Mouse (Mus musculus) limb, embryonic 14.5 days (tissue): ENCODE measurements around the gene Agbl3. TPM values are rescaled to one million over a fixed set of nuclear protein-coding genes. Genes with fewer than 3 reads are reported as not detected.

Experiments
- ATAC-seq: fragments of 200-750 bp; cut with Nextera tagmentation; 2 replicates; pipeline ENCODE4 v1.8.0; 2017; ENCODE audit warnings: low read depth, moderate number of reproducible peaks, moderate TSS enrichment; ENCODE audit not compliant: low FRiP score
- DNase-seq: peaks from one replicate; pipeline ENCODE4 v3.0.0-alpha.2; 2015; ENCODE audit warnings: low spot score
- H3K27ac ChIP-seq: fragments of 300-500 bp; sonication (generic); replicated peaks from 2 replicates; pipeline ENCODE4 v1.5.1; 2014; ENCODE audit warnings: low read depth, mild to moderate bottlenecking, low read length, moderate library complexity, mixed read lengths
- H3K27me3 ChIP-seq: fragments of 300-500 bp; sonication (generic); 2 replicates; pipeline ENCODE4 v1.6.1; 2014; ENCODE audit warnings: low read length, mixed read lengths; ENCODE audit not compliant: control insufficient read depth, insufficient read depth
- H3K36me3 ChIP-seq: fragments of 300-500 bp; sonication (generic); 2 replicates; pipeline ENCODE4 v1.6.1; 2014; ENCODE audit warnings: mild to moderate bottlenecking, low read length, moderate library complexity, mixed read lengths; ENCODE audit not compliant: control insufficient read depth, insufficient read depth
- H3K4me1 ChIP-seq: fragments of 300-500 bp; sonication (generic); 2 replicates; pipeline ENCODE4 v1.6.1; 2014; ENCODE audit warnings: antibody characterized with exemption, low read length, mixed read lengths; ENCODE audit not compliant: control insufficient read depth, insufficient read depth
- H3K4me2 ChIP-seq: fragments of 300-500 bp; sonication (generic); replicated peaks from 2 replicates; pipeline ENCODE4 v1.6.1; 2014; ENCODE audit warnings: low read depth, mild to moderate bottlenecking, low read length, moderate library complexity; ENCODE audit not compliant: severe bottlenecking
- H3K4me3 ChIP-seq: fragments of 300-500 bp; sonication (generic); replicated peaks from 2 replicates; pipeline ENCODE4 v1.5.1; 2014; ENCODE audit warnings: low read length
- H3K9ac ChIP-seq: fragments of 300-500 bp; sonication (generic); 2 replicates; pipeline ENCODE4 v1.6.1; 2014; ENCODE audit warnings: mild to moderate bottlenecking, low read depth, low read length, moderate library complexity; ENCODE audit not compliant: severe bottlenecking
- H3K9me3 ChIP-seq: fragments of 300-500 bp; sonication (generic); 2 replicates; pipeline ENCODE4 v1.6.1; 2016; ENCODE audit warnings: low read length; ENCODE audit not compliant: control insufficient read depth
- POLR2A ChIP-seq: fragments of 200-500 bp; IDR thresholded peaks from 2 replicates; pipeline ENCODE4 v1.8.0; 2012; ENCODE audit warnings: inconsistent platforms, mild to moderate bottlenecking, moderate library complexity, borderline replicate concordance; ENCODE audit not compliant: insufficient read depth, insufficient read length; ENCODE audit errors: extremely low read depth
- WGBS: fragments of 180-500 bp; shearing (Covaris S2); extraction: QIAGEN DNeasy Blood & Tissue Kit; methylation state at CpG from one replicate; pipeline ENCODE4 v1.1.7; 2014; 5-methylcytosine and 5-hydroxymethylcytosine counted together
- polyA plus RNA-seq, 2 experiments: library from polyadenylated mRNA; depleted of rRNA in 1 of 2; stranded (reverse) in 1 of 2; unstranded in 1 of 2; fragments of >200 nt; fragmentation: Nextera tagmentation in 1 of 2; extraction: Ambion mirVana in 1 of 2; gene quantifications; 2 replicates each; pipeline versions ENCODE4 v1.2.1 to v1.2.3; 2012 to 2014

Gene Agbl3
- polyA plus RNA-seq, 2 experiments: 8.2 to 11.3 TPM

DNA sequence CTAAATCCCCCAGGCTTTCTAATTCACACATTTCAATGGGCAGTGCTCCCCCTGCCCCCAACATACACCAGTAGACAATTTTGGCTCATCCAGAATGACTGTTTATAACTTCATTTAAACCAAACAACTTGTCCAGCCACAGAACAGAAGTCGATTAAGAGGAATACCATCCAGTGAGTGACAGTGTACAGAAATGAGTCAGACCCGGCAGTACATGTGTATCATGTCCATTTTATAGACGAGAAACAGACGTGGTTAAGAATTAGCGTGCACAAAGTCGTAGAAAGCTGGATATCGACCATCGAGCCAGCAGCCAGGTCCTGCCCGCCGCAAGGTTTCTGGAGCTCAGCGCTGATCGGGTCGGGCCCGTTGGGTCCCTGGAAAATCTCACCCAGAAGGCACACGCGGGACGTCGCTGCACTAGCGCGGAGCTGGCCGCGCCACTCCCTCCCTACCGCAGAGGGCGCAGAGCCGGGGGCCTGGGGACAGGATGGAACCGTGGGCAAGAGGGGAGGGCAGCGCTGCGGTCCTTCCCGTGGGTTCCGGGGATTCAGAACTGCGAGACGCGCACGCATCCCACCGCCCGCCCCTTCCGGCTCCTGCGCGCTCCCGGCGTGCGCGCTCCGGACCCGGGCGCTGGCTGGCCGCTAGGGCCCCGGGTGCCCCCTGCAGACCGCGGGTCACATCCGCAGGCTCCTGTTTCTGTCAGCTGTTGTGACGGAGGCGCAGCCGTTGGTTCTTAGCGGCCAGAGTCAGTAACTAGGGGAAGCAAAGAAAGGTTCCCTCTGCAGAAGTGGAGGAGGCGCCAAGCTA, 97.5 kb downstream of the Agbl3 start, which contains the start of gene Cyren:
Gene Cyren (minus strand): TSS at position 552 of the 813 bp plus-strand sequence.
- H3K9me3 ChIP-seq: no peaks in the 10 kb centered on the region
- peak within 1 kb of the TSS; percentile 75 for H3K4me2 ChIP-seq
- H3K9ac ChIP-seq: peak within 1 kb of the TSS; percentile 90
- peak; percentile 69; the same call in 1 of the 2 replicates for TF ChIP-seq POLR2A
- H3K36me3 ChIP-seq: peaks cover 33% of the 10 kb centered on the region; the same call in 1 of the 2 replicates
- peak; percentile 91 for DNase-seq
- under 1% methylated on average over 50 of the region's 56 CpGs for WGBS
- no peaks in the 10 kb centered on the region for H3K27me3 ChIP-seq
- peak within 1 kb of the TSS; percentile 67 for H3K4me3 ChIP-seq
- ATAC-seq: peak; percentile 91
- H3K27ac ChIP-seq: peak within 1 kb of the TSS; percentile 86
- H3K4me1 ChIP-seq: peaks cover 9% of the 10 kb centered on the region; the same call in 1 of the 2 replicates

GRCm38 (mm10) chr6:34879101-34879740, 99.0 kb downstream of the Agbl3 start:
- Histone ChIP-seq H3K9ac (no peak overlapping the region), H3K4me3 (no peak overlapping the region), H3K4me1 (peaks cover 9% of the 10 kb centered on the region; the same call in 1 of the 2 replicates), H3K4me2 (no peak overlapping the region), H3K27me3 (no peaks in the 10 kb centered on the region), H3K27ac (no peak overlapping the region), H3K9me3 (no peaks in the 10 kb centered on the region), H3K36me3 (peaks cover 44% of the 10 kb centered on the region)
- TF ChIP-seq POLR2A: no peak
- DNase-seq (no peak), ATAC-seq (no peak)
- 82% methylated on average over 16 of the region's 16 CpGs for WGBS

DNA sequence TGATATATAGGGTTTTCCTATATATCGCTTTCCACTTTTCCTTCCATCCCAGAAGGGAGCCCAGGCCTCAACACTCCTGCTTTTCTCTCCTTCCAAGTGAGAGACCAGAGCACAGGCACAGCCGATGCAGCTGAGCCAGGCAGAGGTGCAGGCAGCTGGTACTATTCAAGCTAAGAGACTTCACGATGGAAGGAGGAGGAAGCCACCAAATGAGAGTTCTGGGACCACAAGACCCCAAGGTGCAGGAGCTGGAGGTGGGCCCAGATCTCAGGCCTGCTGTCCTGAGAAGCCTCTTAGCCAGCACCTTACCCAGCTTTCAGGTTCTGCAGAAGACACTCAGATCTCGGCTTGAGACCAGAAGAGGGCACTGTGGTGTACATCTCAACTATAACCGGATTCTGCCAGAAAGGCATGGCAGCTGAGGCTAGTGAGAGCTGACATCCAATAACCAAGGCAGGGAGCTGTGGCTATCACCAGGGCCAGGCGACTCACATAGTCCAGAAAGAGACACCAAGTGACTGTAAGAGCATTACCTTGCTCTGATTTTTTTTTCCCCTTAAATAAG, 99.8 kb downstream of the Agbl3 start:
- Histone ChIP-seq H3K36me3 (peaks cover 52% of the 10 kb centered on the region), H3K4me1 (peaks cover 9% of the 10 kb centered on the region; the same call in 1 of the 2 replicates), H3K9me3 (no peaks in the 10 kb centered on the region), H3K4me3 (no peak overlapping the region), H3K27ac (no peak overlapping the region), H3K9ac (no peak overlapping the region), H3K27me3 (no peaks in the 10 kb centered on the region), H3K4me2 (no peak overlapping the region)
- TF ChIP-seq POLR2A: no peak
- ATAC-seq (no peak), DNase-seq (no peak)
- WGBS: 48% methylated on average over 6 of the region's 6 CpGs

DNA sequence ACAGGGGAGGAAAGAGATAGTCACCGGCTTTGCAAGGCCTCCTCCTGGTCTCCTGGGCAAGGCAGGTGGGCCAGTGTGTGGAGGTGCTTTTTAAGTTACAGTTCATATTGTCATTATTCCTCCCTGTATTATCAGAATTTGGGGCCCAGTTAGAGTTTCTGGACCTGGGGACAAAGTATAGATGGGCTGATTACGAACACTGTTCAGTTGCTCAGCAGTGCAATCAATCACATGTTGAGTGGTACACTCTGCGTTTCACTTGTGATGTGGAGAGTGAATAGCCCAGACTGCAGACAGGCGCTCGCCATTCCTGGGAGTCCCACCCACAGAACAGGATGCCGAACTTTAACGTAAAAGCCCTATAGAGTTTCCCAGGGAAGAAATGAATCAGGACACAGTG, 104.5 kb downstream of the Agbl3 start:
- Histone ChIP-seq H3K27ac (no peak overlapping the region), H3K9ac (no peak overlapping the region), H3K4me3 (no peak overlapping the region), H3K4me1 (no peaks in the 10 kb centered on the region), H3K4me2 (no peak overlapping the region), H3K36me3 (peaks cover 82% of the 10 kb centered on the region), H3K27me3 (no peaks in the 10 kb centered on the region), H3K9me3 (no peaks in the 10 kb centered on the region)
- WGBS: 78% methylated on average over 7 of the region's 7 CpGs
- TF ChIP-seq POLR2A: no peak
- ATAC-seq (no peak), DNase-seq (no peak)

DNA sequence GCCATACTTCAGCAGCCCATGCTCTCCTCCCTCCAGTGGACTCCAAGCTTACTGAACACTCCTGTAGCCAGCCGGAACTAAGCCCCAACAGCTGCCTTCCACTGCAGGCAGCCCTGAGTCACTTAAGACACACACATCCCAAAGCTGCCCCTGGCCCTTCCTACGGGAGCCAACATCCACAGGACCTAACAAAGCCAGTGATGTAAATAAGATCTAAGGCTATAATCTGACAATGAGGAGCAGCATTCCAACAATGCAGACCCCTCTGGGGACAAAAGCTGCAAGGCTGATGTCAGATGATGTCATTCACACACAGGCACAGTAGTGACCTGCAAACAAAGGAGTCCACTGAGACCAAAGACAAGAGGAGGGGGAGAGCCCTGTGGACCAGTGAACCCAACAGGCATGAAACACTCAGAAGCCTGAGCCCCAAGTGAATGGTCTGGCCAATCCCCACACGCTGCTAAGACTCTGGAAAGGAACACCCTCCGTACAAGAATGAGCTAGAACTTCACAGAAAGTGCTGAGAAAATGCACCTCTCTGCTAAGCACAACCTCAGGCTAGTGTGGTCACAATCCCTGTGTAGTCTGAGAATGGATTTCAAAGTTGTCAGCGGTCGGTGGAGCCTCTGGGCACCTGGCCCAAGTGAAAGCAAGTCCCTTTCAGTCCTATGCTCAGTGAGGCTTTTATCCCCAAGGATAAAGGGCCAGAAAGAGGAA, 107.1 kb downstream of the Agbl3 start:
- no peak for DNase-seq
- Histone ChIP-seq H3K27ac (no peak overlapping the region), H3K9me3 (no peaks in the 10 kb centered on the region), H3K9ac (no peak overlapping the region), H3K4me1 (no peaks in the 10 kb centered on the region), H3K36me3 (peaks cover 75% of the 10 kb centered on the region), H3K27me3 (no peaks in the 10 kb centered on the region), H3K4me2 (no peak overlapping the region), H3K4me3 (no peak overlapping the region)
- WGBS: 73% methylated on average over 6 of the region's 6 CpGs
- peak; percentile 87 for ATAC-seq
- no peak for TF ChIP-seq POLR2A
